Mouse (Mus musculus): ENCODE measurements around the gene Creb3.
A peak's percentile ranks its signal among the peaks of the same experiment; 100 is the strongest.
"Not testable (repeated sequence)": the region's sequence is repeated elsewhere in the genome, so short reads cannot be mapped to it uniquely, and the experiment has no call there.

Gene Creb3

DNA sequence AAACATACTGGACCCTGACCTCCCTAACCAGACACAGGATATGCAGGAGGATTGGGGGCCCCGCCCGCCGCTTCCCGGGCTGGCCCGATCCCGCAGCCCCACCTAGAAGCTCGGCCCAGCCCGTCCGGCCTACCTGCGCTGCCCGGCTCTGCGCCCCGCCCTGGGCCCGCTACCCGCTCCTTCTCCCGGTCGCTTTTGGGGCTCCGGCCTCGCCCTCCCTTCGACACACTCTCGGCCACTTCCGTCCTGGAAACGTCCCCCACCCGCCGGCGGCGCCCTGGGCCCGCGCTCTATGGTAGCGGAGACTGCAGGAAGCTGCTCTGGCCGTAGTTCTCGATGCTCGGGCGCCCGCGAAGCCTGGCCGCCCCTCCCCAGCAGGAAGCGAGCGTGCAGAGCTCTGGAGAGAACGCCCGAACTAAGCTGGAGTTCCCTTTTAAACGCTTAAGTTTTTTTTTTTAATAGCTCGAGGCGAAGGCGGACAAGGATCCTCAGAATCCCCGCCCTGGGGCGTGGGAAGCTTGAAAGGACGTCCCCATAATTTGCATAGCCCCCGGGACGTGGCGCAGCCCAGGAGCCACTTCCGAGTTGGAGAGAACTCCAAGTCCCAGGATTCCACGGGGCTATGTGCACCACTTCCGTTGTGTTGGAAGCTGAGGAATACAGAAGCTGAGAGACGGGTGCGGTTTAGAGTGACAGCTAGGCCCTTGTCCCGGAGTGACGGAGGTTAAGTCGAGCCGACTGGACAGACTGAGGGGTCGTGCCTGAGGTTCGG lies at the start of gene Creb3, which contains the start of gene Tln1:
TSS of gene Creb3 (plus strand) at position 336 of the 772 bp plus-strand sequence.
TSS of gene Tln1 (minus strand) at position 695 of the 772 bp plus-strand sequence.
- peak; percentile 98 for DNase-seq (ENCODE audit: low spot score)

- no peak for DNase-seq (ENCODE audit: low spot score)
Measured at GRCm38 (mm10) chr4:43512653-43513052, 49.5 kb upstream of the Creb3 start.

GRCm38 (mm10) chr4:43513300-43513699 lies 48.8 kb upstream of the Creb3 start:
- no peak for DNase-seq (ENCODE audit: low spot score)

- no peak for DNase-seq (ENCODE audit: low spot score)
Measured at GRCm38 (mm10) chr4:43513791-43514190, 48.3 kb upstream of the Creb3 start.

DNA sequence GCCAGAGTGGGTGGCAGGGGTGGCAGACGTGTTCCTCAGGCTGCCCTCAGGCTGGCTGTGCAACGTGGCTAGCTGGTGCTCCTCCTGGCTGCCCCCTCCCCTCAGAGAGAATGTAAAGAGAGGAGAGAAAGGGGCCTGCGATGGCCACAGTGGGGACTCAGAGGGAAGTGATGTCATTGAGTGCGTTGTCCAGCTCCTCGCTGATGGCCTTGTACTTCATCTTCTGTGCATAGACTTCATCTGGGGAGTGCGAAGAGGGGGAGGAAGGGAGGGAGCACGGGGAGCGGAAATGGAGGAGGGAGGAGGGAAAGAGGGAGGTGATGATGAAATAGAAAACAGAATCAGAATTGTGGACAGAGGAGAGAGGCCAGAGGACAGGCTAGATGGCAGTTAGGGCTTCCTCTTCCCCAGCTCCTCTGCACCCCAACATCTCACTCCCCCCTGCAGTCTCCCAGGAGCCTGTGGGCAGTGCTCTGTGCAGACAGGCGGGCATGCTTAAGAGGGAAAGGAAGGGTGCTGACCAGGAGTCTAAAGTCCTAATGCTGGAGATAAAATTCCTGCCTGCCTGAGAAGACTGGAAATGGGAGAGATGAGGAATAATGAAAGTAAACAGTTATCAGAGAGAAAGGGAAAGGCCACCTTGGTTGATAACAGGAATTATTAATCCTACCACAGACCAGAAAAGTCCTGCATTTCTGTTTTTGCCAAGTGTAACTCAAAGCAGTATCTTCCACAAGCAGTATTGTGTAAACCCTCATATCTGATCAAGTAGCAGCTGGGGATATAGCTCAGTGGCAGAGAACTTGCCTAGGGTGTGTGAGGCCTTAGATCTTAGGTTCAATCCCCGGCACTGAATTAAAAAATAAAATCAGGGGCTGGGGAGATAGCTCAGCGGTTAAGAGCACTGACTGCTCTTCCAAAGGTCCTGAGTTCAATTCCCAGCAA lies 46.1 kb upstream of the Creb3 start:
- DNase-seq (ENCODE audit: low spot score) = no peak

- peak; percentile 68 for DNase-seq (ENCODE audit: low spot score)
Measured at GRCm38 (mm10) chr4:43519551-43519950, 42.6 kb upstream of the Creb3 start.

- DNase-seq (ENCODE audit: low spot score) = peak; percentile 89
Measured at GRCm38 (mm10) chr4:43519956-43520355, 42.2 kb upstream of the Creb3 start.

GRCm38 (mm10) chr4:43527880-43528279 lies 34.3 kb upstream of the Creb3 start:
- DNase-seq (ENCODE audit: low spot score) = no peak

- DNase-seq (ENCODE audit: low spot score) = no peak
Measured at GRCm38 (mm10) chr4:43528487-43528886, 33.6 kb upstream of the Creb3 start.

DNA sequence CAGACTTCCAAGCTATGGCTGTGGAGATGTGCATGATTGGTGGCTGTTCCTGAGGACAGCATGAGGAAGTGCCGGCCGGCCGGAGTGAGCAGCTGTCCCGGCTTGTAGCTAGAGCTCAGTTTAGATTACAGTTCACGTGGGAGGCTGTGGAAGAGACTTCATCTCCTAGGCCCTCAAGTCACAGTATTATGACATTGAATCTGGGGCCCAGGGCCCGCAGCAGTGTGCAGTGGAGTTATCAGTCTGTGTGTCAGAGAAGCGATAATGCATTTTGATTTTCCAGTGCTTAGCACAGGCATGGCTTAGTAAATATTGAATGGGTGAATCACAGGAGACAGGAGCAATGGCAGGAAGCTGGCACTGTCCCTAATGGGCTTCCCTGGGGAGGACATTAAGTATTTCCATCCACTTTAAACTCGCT lies 32.0 kb upstream of the Creb3 start:
- no peak for DNase-seq (ENCODE audit: low spot score)

GRCm38 (mm10) chr4:43530581-43530980 lies 31.6 kb upstream of the Creb3 start:
- DNase-seq (ENCODE audit: low spot score) = peak; percentile 84

- no peak for DNase-seq (ENCODE audit: low spot score)
Measured at GRCm38 (mm10) chr4:43533270-43533669, 28.9 kb upstream of the Creb3 start.

DNA sequence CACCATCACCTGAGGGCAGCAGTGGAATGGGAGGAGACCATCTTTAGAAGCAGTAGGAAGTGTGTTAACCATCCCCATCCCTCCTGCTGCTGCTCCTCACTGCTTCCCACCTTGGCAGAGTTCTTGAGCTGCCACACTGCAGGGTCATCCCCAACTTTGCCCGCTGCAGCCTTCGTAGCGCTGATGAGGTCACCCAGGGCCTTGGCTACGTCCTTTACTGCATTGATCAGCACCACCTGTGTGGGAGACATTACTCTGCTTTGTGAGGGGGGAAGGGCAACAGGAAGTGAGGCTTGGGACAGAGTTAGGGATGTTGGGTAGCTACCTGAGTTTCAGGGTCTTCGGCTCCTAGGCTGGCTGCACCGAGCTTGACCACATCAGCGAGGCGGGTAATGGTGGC lies 26.5 kb upstream of the Creb3 start:
- no peak for DNase-seq (ENCODE audit: low spot score)

DNA sequence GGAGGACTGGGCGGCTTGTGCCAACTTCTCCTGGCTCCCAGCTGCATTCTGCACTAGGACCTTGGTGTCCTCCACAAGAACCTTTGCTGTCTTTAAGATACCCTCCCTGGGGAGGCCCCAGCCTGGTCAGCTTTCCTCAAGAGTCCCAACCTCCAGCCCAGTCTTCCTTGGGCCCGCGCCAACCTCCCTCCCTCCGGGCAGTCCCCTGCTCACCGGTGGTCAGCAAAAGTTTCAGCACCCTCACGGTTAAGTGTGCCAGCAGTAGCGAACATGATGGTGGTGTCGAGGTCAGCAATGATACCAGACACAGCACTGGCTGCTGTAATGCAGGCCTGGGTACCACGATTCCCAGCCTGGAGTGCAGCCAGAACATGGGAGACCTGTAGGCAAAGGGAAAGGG lies 26.1 kb upstream of the Creb3 start:
- DNase-seq (ENCODE audit: low spot score) = no peak

DNA sequence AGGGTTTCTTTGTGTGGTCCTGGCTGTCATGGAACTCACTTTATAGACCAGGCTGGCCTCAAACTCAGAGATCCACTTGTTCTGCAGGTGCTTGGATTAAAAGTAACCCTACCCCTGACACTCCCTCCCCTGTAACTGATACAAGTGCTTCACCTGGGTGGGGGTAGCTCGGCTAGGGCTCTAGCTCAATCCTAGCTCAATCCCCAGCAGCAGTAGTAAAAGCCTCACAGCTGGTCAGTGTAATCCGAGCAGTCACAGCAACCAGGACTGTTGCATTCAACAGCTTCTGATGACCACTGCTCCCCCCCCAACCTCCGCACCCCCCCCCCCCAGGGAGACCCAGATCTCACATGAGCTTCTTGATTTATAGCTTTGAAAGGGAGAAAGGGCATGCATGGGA lies 20.1 kb upstream of the Creb3 start:
- no peak for DNase-seq (ENCODE audit: low spot score)

DNA sequence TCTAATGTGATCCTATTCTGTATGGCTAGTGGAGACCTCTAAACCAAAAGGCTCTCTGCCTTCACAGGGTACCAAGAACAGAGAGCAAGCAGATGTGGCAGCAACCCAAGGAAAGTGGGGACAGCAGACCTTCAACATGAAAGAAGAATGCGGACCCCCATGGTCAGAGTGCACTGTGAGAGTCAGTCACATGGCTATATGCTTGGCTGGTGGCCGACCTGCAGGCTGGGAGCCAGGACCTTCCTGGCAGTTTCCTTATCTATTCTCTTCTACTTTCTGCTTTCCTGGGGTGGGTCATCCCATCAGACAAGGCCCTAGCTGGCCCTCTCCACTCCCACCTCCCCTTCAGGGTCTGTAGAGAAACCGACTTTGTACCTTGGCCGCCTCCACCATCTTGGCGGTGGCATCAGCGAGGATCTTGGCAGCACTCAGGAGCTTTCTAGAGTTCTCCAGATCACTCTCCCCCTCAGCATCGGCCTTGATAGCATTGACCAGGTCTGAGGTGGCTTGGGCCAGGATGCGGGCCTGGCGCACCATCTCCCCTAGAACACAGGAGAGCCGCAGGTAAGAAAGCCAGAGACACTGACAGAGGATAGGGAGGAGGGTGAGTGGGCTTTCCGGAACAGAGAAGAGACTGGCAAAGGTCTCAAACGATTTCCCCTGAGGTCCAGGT lies 15.6 kb upstream of the Creb3 start:
- no peak for DNase-seq (ENCODE audit: low spot score)

DNA sequence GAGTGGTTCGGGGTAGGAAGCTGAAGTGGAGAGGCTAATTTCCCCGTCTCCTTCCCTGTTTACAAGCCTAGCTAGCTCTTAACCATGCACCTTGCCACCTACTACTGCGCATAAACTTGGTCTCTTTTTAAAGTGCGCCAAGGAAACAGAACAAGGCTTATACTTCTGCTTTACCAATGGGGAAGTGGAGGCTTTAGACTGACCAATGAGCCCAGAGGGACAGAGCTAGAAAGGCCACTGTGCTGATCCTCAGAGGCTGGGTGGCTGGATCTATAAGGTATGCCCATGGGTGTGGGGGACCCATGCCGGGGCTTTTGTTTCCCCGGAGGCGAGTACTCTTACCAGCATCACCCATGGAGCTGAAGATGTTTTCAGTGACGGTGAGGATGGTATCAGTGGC lies 15.0 kb upstream of the Creb3 start:
- DNase-seq (ENCODE audit: low spot score) = no peak

DNA sequence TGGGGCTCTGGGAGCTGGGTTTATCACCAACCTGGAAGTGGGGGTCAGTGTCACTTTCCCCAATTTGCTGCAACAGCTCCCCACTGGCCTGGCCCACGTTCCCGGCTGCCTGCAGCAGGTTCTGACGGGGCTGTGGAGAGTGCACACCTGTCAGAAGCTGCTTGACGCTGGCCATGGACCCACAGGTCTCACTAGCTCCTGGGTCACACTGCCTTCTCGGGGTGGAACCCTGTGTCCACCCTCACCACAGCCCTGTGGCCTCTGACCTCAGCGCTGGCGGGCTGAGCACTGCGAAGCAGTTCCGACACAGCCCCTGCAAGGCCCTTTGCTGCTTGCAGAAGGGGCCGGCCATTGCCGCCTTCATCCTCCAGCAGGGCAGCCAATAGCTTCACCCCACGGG lies 13.1 kb upstream of the Creb3 start:
- no peak for DNase-seq (ENCODE audit: low spot score)

- not testable (repeated sequence) for DNase-seq (ENCODE audit: low spot score)
Measured at GRCm38 (mm10) chr4:43551854-43552253, 10.3 kb upstream of the Creb3 start.

GRCm38 (mm10) chr4:43552437-43552836 lies 9.7 kb upstream of the Creb3 start:
- DNase-seq (ENCODE audit: low spot score) = no peak

DNA sequence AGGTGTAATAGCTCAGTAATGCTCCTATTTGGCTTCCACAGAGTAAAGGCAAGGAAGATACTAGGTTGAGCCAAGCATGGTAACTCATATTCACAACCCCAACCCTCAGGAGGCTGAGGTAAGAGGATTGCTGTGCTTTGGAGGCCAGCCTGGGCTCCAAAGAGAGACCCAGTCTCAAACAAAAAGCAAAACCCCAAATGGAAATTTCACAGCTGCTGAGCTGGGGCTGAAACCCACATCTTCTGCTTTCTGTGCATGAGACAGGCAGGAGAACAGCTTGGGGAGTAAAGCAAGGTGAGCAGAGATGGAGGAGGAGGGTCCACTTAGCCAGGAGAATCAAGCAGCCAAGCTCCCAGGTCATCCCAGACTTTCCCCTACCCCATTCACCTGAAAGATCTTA lies 8.2 kb upstream of the Creb3 start:
- no peak for DNase-seq (ENCODE audit: low spot score)

DNA sequence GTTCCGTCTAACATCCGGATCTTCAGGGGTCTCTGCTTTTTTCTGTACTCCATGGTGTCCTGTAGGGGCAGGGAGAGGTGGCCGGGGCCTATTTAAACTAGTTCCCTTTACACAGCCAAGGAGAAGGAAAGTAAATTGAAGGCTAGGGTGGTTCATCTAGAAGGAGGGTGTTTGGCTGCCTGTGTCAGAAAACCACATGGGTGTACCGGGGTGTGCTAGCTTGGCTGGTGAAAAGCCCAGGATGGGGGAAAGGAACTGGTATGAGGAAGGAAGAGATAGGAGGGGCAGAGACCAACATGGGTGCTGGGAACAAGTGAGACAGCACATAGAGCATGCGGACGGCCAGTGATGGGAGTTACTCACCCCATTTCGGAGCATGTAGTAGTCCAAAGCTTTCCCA lies 6.2 kb upstream of the Creb3 start:
- DNase-seq (ENCODE audit: low spot score) = no peak
